Mouse (Mus musculus) heart, embryonic 10.5 days (tissue): Measurements from ENCODE around the gene Brf1. TPM values are rescaled to one million over a fixed set of nuclear protein-coding genes. Genes with fewer than 3 reads are reported as not detected.
A peak's percentile ranks its signal among the peaks of the same experiment; 100 is the strongest.

Experiments
- DNase-seq: peaks from one replicate; pipeline ENCODE4 v3.0.0-alpha.2; 2017; ENCODE audit warnings: low spot score
- H3K27ac ChIP-seq: fragments of 300-500 bp; sonication (generic); 2 replicates; pipeline ENCODE4 v1.5.1; 2016; ENCODE audit warnings: mild to moderate bottlenecking
- H3K27me3 ChIP-seq: fragments of 300-500 bp; sonication (generic); 2 replicates; pipeline ENCODE4 v1.6.1; 2016; ENCODE audit warnings: mild to moderate bottlenecking; ENCODE audit not compliant: poor library complexity, insufficient read depth, severe bottlenecking
- H3K36me3 ChIP-seq: fragments of 300-500 bp; sonication (generic); 2 replicates; pipeline ENCODE4 v1.6.1; 2016; ENCODE audit warnings: mild to moderate bottlenecking, moderate library complexity
- H3K4me1 ChIP-seq: fragments of 300-500 bp; sonication (generic); 2 replicates; pipeline ENCODE4 v1.6.1; 2016; ENCODE audit warnings: mild to moderate bottlenecking
- H3K4me3 ChIP-seq: fragments of 300-500 bp; sonication (generic); 2 replicates; pipeline ENCODE4 v1.5.1; 2016; ENCODE audit warnings: mild to moderate bottlenecking, moderate library complexity
- H3K9me3 ChIP-seq: fragments of 300-500 bp; sonication (generic); 2 replicates; pipeline ENCODE4 v1.6.1; 2016; ENCODE audit warnings: mild to moderate bottlenecking, moderate library complexity
- WGBS: fragments of 180-500 bp; shearing (Covaris S2); methylation state at CpG from one replicate; pipeline ENCODE4 v1.1.7; 2016; 5-methylcytosine and 5-hydroxymethylcytosine counted together
- polyA plus RNA-seq: library from polyadenylated mRNA; unstranded; fragments of >200 nt; fragmentation: Nextera tagmentation; extraction: Ambion mirVana; gene quantifications from 2 replicates; pipeline ENCODE4 v1.2.1, GENCODE M21; 2016

Gene Brf1
- polyA plus RNA-seq, 1 experiment from 2014 or later, result 41.5 TPM

DNA sequence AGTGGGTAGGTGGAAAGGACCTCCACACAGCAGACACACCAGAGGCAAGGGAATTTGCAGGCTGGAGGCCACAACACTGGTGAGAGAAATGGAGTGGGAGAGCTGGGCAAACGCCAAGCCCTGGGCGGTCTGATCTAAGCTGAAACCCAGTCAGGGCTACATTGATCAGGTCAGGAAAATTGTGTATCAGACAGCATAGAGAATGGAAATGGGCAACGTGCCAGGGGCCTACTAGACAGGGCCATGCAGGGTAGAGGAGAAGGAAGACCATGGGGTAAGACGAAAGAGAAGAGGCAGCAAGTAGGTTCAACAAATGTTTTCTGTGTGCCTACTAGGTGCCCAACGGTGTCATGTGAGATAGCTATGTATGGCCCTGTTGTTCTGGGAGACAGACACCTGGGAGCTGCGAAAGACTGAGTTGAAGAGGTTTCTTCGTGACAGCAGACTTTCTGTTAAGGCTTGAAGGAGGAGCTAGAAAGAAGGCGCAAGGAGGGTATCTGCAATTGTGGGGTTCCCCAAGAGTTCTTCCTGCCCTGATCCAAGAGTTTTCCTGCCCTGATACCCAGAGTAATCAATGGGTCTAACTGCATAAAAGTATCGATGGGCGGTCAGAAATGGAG lies 59.2 kb downstream of the Brf1 start:
- Histone ChIP-seq H3K9me3 (no peaks in the 10 kb centered on the region), H3K27ac (peak overlapping the region; percentile 98), H3K4me3 (peak overlapping the region; percentile 90), H3K36me3 (no peaks in the 10 kb centered on the region), H3K27me3 (peaks cover 45% of the 10 kb centered on the region; the same call in 1 of the 2 replicates), H3K4me1 (peaks cover 46% of the 10 kb centered on the region)
- DNase-seq, result no peak
- WGBS, result 44% methylated on average over 10 of the region's 10 CpGs

GRCm38 (mm10) chr12:112940710-112941109 lies 59.8 kb downstream of the Brf1 start:
- Histone ChIP-seq H3K4me1 (peaks cover 49% of the 10 kb centered on the region), H3K4me3 (0 out of 2 replicates have a peak overlapping the region, but pooled peaks have one; percentile 90), H3K27ac (no peak overlapping the region), H3K27me3 (peaks cover 46% of the 10 kb centered on the region; the same call in 1 of the 2 replicates), H3K36me3 (no peaks in the 10 kb centered on the region), H3K9me3 (no peaks in the 10 kb centered on the region)
- WGBS, result 74% methylated on average over 9 of the region's 9 CpGs
- DNase-seq, result no peak

GRCm38 (mm10) chr12:112940238-112940637 lies 60.3 kb downstream of the Brf1 start:
- Histone ChIP-seq H3K27me3 (peaks cover 50% of the 10 kb centered on the region; the same call in 1 of the 2 replicates), H3K4me3 (no peak overlapping the region), H3K9me3 (no peaks in the 10 kb centered on the region), H3K27ac (no peak overlapping the region), H3K4me1 (peaks cover 49% of the 10 kb centered on the region), H3K36me3 (no peaks in the 10 kb centered on the region)
- no peak for DNase-seq
- 89% methylated on average over 4 of the region's 4 CpGs for WGBS

GRCm38 (mm10) chr12:112938873-112939565 lies 61.5 kb downstream of the Brf1 start:
- Histone ChIP-seq H3K4me3 (no peak overlapping the region), H3K4me1 (peaks cover 49% of the 10 kb centered on the region), H3K9me3 (no peaks in the 10 kb centered on the region), H3K36me3 (no peaks in the 10 kb centered on the region), H3K27ac (no peak overlapping the region), H3K27me3 (peaks cover 59% of the 10 kb centered on the region; the same call in 1 of the 2 replicates)
- 55% methylated on average over 10 of the region's 10 CpGs for WGBS
- DNase-seq, result peak; percentile 85

GRCm38 (mm10) chr12:112938366-112938765 lies 62.1 kb downstream of the Brf1 start:
- Histone ChIP-seq H3K36me3 (no peaks in the 10 kb centered on the region), H3K27me3 (peaks cover 59% of the 10 kb centered on the region; the same call in 1 of the 2 replicates), H3K27ac (peak overlapping the region; percentile 65), H3K4me3 (no peak overlapping the region), H3K9me3 (no peaks in the 10 kb centered on the region), H3K4me1 (peaks cover 49% of the 10 kb centered on the region)
- WGBS, result 60% methylated on average over 10 of the region's 10 CpGs
- no peak for DNase-seq

GRCm38 (mm10) chr12:112937906-112938305 lies 62.6 kb downstream of the Brf1 start:
- Histone ChIP-seq H3K27ac (peak overlapping the region; percentile 65), H3K27me3 (peaks cover 60% of the 10 kb centered on the region; the same call in 1 of the 2 replicates), H3K36me3 (no peaks in the 10 kb centered on the region), H3K4me3 (no peak overlapping the region), H3K4me1 (peaks cover 53% of the 10 kb centered on the region), H3K9me3 (no peaks in the 10 kb centered on the region)
- DNase-seq, result no peak
- WGBS, result 41% methylated on average over 9 of the region's 9 CpGs

DNA sequence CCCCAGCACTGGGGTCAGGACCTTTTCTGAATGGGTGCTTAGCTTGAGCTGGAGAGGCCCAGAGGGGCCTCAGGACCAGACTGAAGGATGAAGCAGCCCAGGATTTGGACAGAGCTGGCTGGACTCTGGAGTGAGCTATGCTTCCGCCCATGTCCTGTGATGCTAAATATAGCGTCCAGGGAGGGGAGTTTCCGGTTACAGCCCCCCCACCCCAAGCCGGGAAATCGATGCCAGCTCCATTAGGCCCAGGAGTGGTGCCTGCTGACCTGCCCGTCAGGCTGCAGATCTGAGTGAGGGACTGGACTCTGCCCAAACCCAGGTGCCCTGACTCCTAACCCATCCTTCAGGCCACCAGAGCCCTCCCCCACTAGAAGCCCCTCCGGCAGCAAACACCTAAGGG lies 67.9 kb downstream of the Brf1 start:
- peak overlapping the region; percentile 48 for H3K27ac ChIP-seq
- WGBS, result 24% methylated on average over 7 of the region's 7 CpGs
- H3K4me3 ChIP-seq, result peak overlapping the region; percentile 13; the same call in 1 of the 2 replicates
- no peaks in the 10 kb centered on the region for H3K9me3 ChIP-seq
- H3K27me3 ChIP-seq, result peaks cover 78% of the 10 kb centered on the region
- H3K4me1 ChIP-seq, result peaks cover 49% of the 10 kb centered on the region
- no peak for DNase-seq
- no peaks in the 10 kb centered on the region for H3K36me3 ChIP-seq

GRCm38 (mm10) chr12:112929562-112930352 lies 70.7 kb downstream of the Brf1 start, which contains the start of gene Jag2:
Jag2 (minus strand) TSS chr12:112929776.
- Histone ChIP-seq H3K27ac (peak within 1 kb of the TSS; percentile 84), H3K9me3 (no peaks in the 10 kb centered on the region), H3K4me3 (peak within 1 kb of the TSS; percentile 67), H3K36me3 (no peaks in the 10 kb centered on the region), H3K4me1 (peaks cover 47% of the 10 kb centered on the region), H3K27me3 (peaks cover 95% of the 10 kb centered on the region)
- WGBS, result 15% methylated on average over 85 of the region's 85 CpGs
- DNase-seq, result peak; percentile 86

- peak overlapping the region; percentile 67 for H3K4me3 ChIP-seq
- H3K4me1 ChIP-seq, result peaks cover 47% of the 10 kb centered on the region
- 2% methylated on average over 124 of the region's 124 CpGs for WGBS
- no peaks in the 10 kb centered on the region for H3K9me3 ChIP-seq
- H3K36me3 ChIP-seq, result no peaks in the 10 kb centered on the region
- H3K27me3 ChIP-seq, result peaks cover 96% of the 10 kb centered on the region
- peak overlapping the region; percentile 84 for H3K27ac ChIP-seq
- no peak for DNase-seq
These were observed 71.9 kb downstream of the Brf1 start for GRCm38 (mm10) chr12:112928401-112929241.

- H3K9me3 ChIP-seq, result no peaks in the 10 kb centered on the region
- no peaks in the 10 kb centered on the region for H3K36me3 ChIP-seq
- no peak for DNase-seq
- H3K4me1 ChIP-seq, result peaks cover 48% of the 10 kb centered on the region
- 68% methylated on average over 14 of the region's 14 CpGs for WGBS
- no peak overlapping the region for H3K4me3 ChIP-seq
- H3K27me3 ChIP-seq, result peaks cover 95% of the 10 kb centered on the region
- no peak overlapping the region for H3K27ac ChIP-seq
These were observed 73.2 kb downstream of the Brf1 start for GRCm38 (mm10) chr12:112927265-112927664.

DNA sequence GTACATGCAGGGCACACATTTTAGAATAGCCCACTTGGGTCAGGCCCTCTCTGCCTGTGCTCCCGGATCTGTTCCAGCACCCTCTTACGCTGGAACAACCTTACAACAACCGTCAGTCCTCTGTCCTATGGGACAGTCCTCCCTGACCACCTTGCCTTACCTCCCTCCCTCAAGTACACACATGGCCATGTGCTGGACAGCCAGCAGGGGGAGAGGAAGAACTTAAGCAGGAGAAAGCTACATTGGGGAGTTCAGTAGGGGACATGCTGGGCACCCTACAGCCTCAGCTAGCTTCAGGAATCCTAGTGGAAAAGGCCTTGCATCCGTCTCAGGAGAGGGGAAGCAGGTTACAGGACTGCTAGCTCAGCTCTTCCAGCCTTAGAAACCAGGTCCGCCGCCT lies 74.6 kb downstream of the Brf1 start:
- Histone ChIP-seq H3K27me3 (peaks cover 85% of the 10 kb centered on the region), H3K4me3 (no peak overlapping the region)
- WGBS, result 76% methylated on average over 6 of the region's 6 CpGs

DNA sequence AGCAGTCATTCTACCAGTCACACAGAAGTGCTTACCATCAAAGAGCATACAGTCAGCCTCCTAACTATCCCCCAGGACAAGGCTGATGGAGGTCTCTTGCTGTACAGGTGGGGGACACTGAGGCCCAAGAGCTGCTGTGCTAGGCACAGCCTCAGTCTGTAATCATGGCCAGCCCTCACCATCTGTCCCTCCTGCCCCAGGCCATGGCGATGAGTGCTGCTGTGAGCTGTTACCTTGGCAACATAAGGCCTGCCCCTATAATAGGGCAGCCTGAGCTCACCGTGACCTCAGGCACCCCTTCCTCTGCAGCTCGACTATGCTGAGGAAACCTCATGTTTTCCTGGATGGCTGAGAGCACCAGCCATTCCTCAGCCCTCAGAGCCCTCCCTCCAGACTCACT lies 78.0 kb downstream of the Brf1 start:
- Histone ChIP-seq H3K27me3 (peaks cover 88% of the 10 kb centered on the region), H3K36me3 (no peaks in the 10 kb centered on the region), H3K4me1 (peaks cover 41% of the 10 kb centered on the region), H3K9me3 (no peaks in the 10 kb centered on the region), H3K4me3 (no peak overlapping the region), H3K27ac (no peak overlapping the region)
- DNase-seq, result no peak
- 34% methylated on average over 3 of the region's 3 CpGs for WGBS

More for the DNA sequence above, 74.6 kb downstream of the Brf1 start:
- Histone ChIP-seq H3K27ac (no peak overlapping the region), H3K9me3 (no peaks in the 10 kb centered on the region), H3K4me1 (peaks cover 53% of the 10 kb centered on the region), H3K36me3 (no peaks in the 10 kb centered on the region)
- DNase-seq, result no peak
